In genomic region chr7:82121746-82122145, GRCm38 (mm10) we compare ENCODE assay signal across 9 mouse cellular contexts. TPM values are rescaled to one million over a fixed set of nuclear protein-coding genes. Genes with fewer than 3 reads are reported as not detected.
DNase-seq lines count a peak whose midpoint lies in the region; ATAC-seq and TF ChIP-seq lines count a peak whose summit lies in the region.
"Had no signal": no experiment of that assay in that cellular context is flagged by ENCODE, and none has a peak within 500 bp of the region (broad histone marks: within the 10 kb centered on the region; RNA-seq: fewer than 3 reads in every experiment).

No protein-coding gene starts in this region.

- no peak overlapping the region for H3K27ac ChIP-seq in ES-Bruce4 (ENCODE audit: insufficient read depth, low read length)
- H3K27ac ChIP-seq in forebrain, postnatal 0 days (ENCODE audit: low read depth, low read length): no peak overlapping the region
- H3K27ac ChIP-seq in liver, embryonic 14.5 days: no peak overlapping the region
- H3K27ac ChIP-seq: limb, embryonic 13.5 days had no signal

- peak; percentile 77 for TF ChIP-seq CTCF in ES-Bruce4 (IDR thresholded peaks at IDR 0.05; ENCODE audit: low read depth, low read length)
- peak; percentile 97 for TF ChIP-seq CTCF in forebrain, postnatal 0 days (IDR thresholded peaks at IDR 0.05; ENCODE audit: low read depth)
- TF ChIP-seq CTCF in liver, embryonic 14.5 days (IDR thresholded peaks at IDR 0.05; ENCODE audit: low read depth): peak; percentile 84

- H3K36me3 ChIP-seq in ES-Bruce4 (ENCODE audit: control insufficient read depth, insufficient read depth, low read length, poor library complexity, severe bottlenecking): no peaks in the 10 kb centered on the region
- H3K36me3 ChIP-seq in forebrain, postnatal 0 days (ENCODE audit: insufficient read depth): no peaks in the 10 kb centered on the region
- H3K36me3 ChIP-seq in liver, embryonic 14.5 days (replicated peaks; ENCODE audit: control insufficient read depth, insufficient read depth, low read depth): no peaks in the 10 kb centered on the region
- H3K36me3 ChIP-seq: limb, embryonic 13.5 days had no signal

- no peaks in the 10 kb centered on the region for H3K9me3 ChIP-seq in ES-Bruce4 (replicated peaks; ENCODE audit: control insufficient read depth, insufficient read depth, low read length, poor library complexity, severe bottlenecking)
- H3K9me3 ChIP-seq in forebrain, postnatal 0 days (ENCODE audit: low read length): no peaks in the 10 kb centered on the region
- H3K9me3 ChIP-seq in liver, embryonic 14.5 days (ENCODE audit: control insufficient read depth, low read length): no peaks in the 10 kb centered on the region
- H3K9me3 ChIP-seq: limb, embryonic 13.5 days had no signal

- no peaks in the 10 kb centered on the region for H3K4me1 ChIP-seq in ES-Bruce4 (ENCODE audit: control insufficient read depth, insufficient read depth, low read length)
- H3K4me1 ChIP-seq in forebrain, postnatal 0 days (ENCODE audit: insufficient read depth): no peaks in the 10 kb centered on the region
- H3K4me1 ChIP-seq in liver, embryonic 14.5 days (replicated peaks; ENCODE audit: control insufficient read depth in 2 of 2, insufficient read depth in 2 of 2, low read length in 1 of 2): no peaks in the 10 kb centered on the region
- H3K4me1 ChIP-seq: limb, embryonic 13.5 days had no signal

- no peak overlapping the region for H3K9ac ChIP-seq in ES-Bruce4 (ENCODE audit: low read depth, poor library complexity, severe bottlenecking)
- H3K9ac ChIP-seq in forebrain, postnatal 0 days: no peak overlapping the region
- H3K9ac ChIP-seq in liver, embryonic 14.5 days (replicated peaks): no peak overlapping the region
- H3K9ac ChIP-seq: limb, embryonic 13.5 days had no signal

- H3K4me3 ChIP-seq in ES-Bruce4 (ENCODE audit: low read depth, low read length): no peak overlapping the region
- no peak overlapping the region for H3K4me3 ChIP-seq in forebrain, postnatal 0 days (ENCODE audit: low read depth, low read length)
- no peak overlapping the region for H3K4me3 ChIP-seq in liver, embryonic 14.5 days (ENCODE audit: insufficient read depth in 1 of 2, low read depth in 2 of 2, low read length in 2 of 2)
- H3K4me3 ChIP-seq: limb, embryonic 13.5 days had no signal

- 0 out of 2 replicates have a peak, but pooled peaks cover 2% of the 10 kb centered on the region for H3K27me3 ChIP-seq in ES-Bruce4 (ENCODE audit: control insufficient read depth, insufficient read depth, low read length, poor library complexity, severe bottlenecking)
- H3K27me3 ChIP-seq in forebrain, postnatal 0 days (ENCODE audit: insufficient read depth, low read length): no peaks in the 10 kb centered on the region
- H3K27me3 ChIP-seq in liver, embryonic 14.5 days (ENCODE audit: control insufficient read depth, insufficient read depth, low read length): no peaks in the 10 kb centered on the region
- H3K27me3 ChIP-seq: limb, embryonic 13.5 days had no signal

- DNase-seq in A20 (ENCODE audit: low read depth, low spot score): peak; percentile 60
- peak; percentile 8 for DNase-seq in c-Kit-negative CD71-positive TER-119-positive erythroid progenitor cells, embryonic 14.5 days (ENCODE audit: low read depth, low spot score)
- peak; percentile 82 for DNase-seq in forebrain, postnatal 0 days
- DNase-seq in kidney, postnatal 14 days: peak; percentile 70
- DNase-seq in liver, embryonic 14.5 days (ENCODE audit: low read depth in 3 of 3, low spot score in 3 of 3): peak in 2 of 3 experiments; percentile 6 to 16
- DNase-seq in right cerebral cortex, adult 18-20 months: peak; percentile 57
- peak; percentile 29 to 67 for DNase-seq in urinary bladder, postnatal 4 days (ENCODE audit: low spot score in 2 of 2)

- TF ChIP-seq EP300 in ES-Bruce4 (IDR thresholded peaks at IDR 0.05; ENCODE audit: insufficient read depth, low read depth, low read length): no peak
- no peak for TF ChIP-seq EP300 in liver, embryonic 14.5 days (IDR thresholded peaks at IDR 0.05; ENCODE audit: low read depth)

- H3K4me2 ChIP-seq in forebrain, postnatal 0 days (ENCODE audit: low read depth): no peak overlapping the region
- H3K4me2 ChIP-seq in liver, embryonic 14.5 days (ENCODE audit: low read depth): no peak overlapping the region
- H3K4me2 ChIP-seq: limb, embryonic 13.5 days had no signal

- peak; percentile 45; the same call in 1 of the 2 replicates for ATAC-seq in forebrain, postnatal 0 days
- no peak for ATAC-seq in liver, embryonic 14.5 days (ENCODE audit: insufficient read depth)

- 3% methylated on average over 1 of the region's 1 CpGs for WGBS in forebrain, postnatal 0 days
- WGBS in liver, embryonic 14.5 days (ENCODE audit: insufficient replicate concordance): 5% methylated on average over 1 of the region's 1 CpGs

- no peak for TF ChIP-seq POLR2A in ES-Bruce4 (IDR thresholded peaks at IDR 0.05; ENCODE audit: insufficient read depth, low read length)

RNA-seq across cellular contexts. Expression of gene Sh3gl3, which starts 51.9 kb away (rescaled TPM):
- polyA plus RNA-seq in ES-Bruce4 (2011; ENCODE audit: insufficient read depth, insufficient read length, low read depth, missing spikeins): 16.8 and 20.9 TPM in 2 replicates
- total RNA-seq in forebrain, postnatal 0 days (2014; rRNA removed): 72.2 and 75.3 TPM in 2 replicates
- polyA plus RNA-seq in forebrain, postnatal 0 days (2015; fragmentation: Nextera tagmentation; extraction: Ambion mirVana): 89.4 and 101 TPM in 2 replicates
- polyA plus RNA-seq in liver, embryonic 14.5 days (2012; rRNA removed): 0.13 and 0.14 TPM in 2 replicates
- 0.09 TPM in 1 of 2 replicates, not detected in the other for polyA plus RNA-seq in liver, embryonic 14.5 days (2014; fragmentation: Nextera tagmentation; extraction: Ambion mirVana)

Comparison
In these comparisons a context has a peak if more than half of its experiments do, and no peak if none do; other contexts are left out.
1. DNase-seq: peak in every context shown above with its lines; median percentile 82 in forebrain, postnatal 0 days; 70 in kidney, postnatal 14 days; 60 in A20; 57 in right cerebral cortex, adult 18-20 months; 48 in urinary bladder, postnatal 4 days; 11 in liver, embryonic 14.5 days; 8 in c-Kit-negative CD71-positive TER-119-positive erythroid progenitor cells, embryonic 14.5 days.
2. RNA of gene Sh3gl3, which starts 51.9 kb away (polyA plus RNA-seq): 89.4 to 101 TPM in forebrain, postnatal 0 days and 16.8 to 20.9 TPM in ES-Bruce4; 0.09 to 0.14 TPM in liver, embryonic 14.5 days; every median in the first group is over 10 times any median in the second.
3. Peak in every context shown above with its lines, with median percentiles within 50 percentile points of each other: CTCF ChIP-seq.